Mouse (Mus musculus): Measurements from ENCODE around the gene Ntm. TPM values are rescaled to one million over a fixed set of nuclear protein-coding genes. Genes with fewer than 3 reads are reported as not detected.

The Ntm gene
- polyA plus RNA-seq, 2 experiments from 2014 or later = not detected

- no peak for ATAC-seq
Measured at GRCm38 (mm10) chr9:29106771-29107170, 856.2 kb downstream of the Ntm start.

- no peak for ATAC-seq
Measured at GRCm38 (mm10) chr9:29104442-29104841, 858.5 kb downstream of the Ntm start.

- ATAC-seq = no peak
Measured at GRCm38 (mm10) chr9:29103993-29104392, 858.9 kb downstream of the Ntm start.

GRCm38 (mm10) chr9:29100624-29101023 is 862.3 kb downstream of the Ntm start:
- no peak for ATAC-seq

GRCm38 (mm10) chr9:29092443-29092842 is 870.5 kb downstream of the Ntm start:
- ATAC-seq = no peak

GRCm38 (mm10) chr9:29088657-29089056 is 874.3 kb downstream of the Ntm start:
- no peak for ATAC-seq

GRCm38 (mm10) chr9:29087656-29088055 is 875.3 kb downstream of the Ntm start:
- ATAC-seq = no peak

GRCm38 (mm10) chr9:29087171-29087570 is 875.8 kb downstream of the Ntm start:
- no peak for ATAC-seq

- no peak for ATAC-seq
Measured at GRCm38 (mm10) chr9:29075924-29076577, 886.9 kb downstream of the Ntm start.

GRCm38 (mm10) chr9:29075243-29075642 is 887.7 kb downstream of the Ntm start:
- ATAC-seq = no peak

- no peak for ATAC-seq
Measured at GRCm38 (mm10) chr9:29074494-29074893, 888.4 kb downstream of the Ntm start.

GRCm38 (mm10) chr9:29071997-29072396 is 890.9 kb downstream of the Ntm start:
- no peak for ATAC-seq

- no peak for ATAC-seq
Measured at GRCm38 (mm10) chr9:29067572-29067971, 895.4 kb downstream of the Ntm start.

GRCm38 (mm10) chr9:29060293-29060692 is 902.6 kb downstream of the Ntm start:
- ATAC-seq = no peak

- no peak for ATAC-seq
Measured at GRCm38 (mm10) chr9:29058811-29059210, 904.1 kb downstream of the Ntm start.

- ATAC-seq = no peak
Measured at GRCm38 (mm10) chr9:29055637-29056036, 907.3 kb downstream of the Ntm start.

GRCm38 (mm10) chr9:29036466-29036865 is 926.5 kb downstream of the Ntm start:
- no peak for ATAC-seq

- ATAC-seq = no peak
Measured at GRCm38 (mm10) chr9:29036058-29036457, 926.9 kb downstream of the Ntm start.

- no peak for ATAC-seq
Measured at GRCm38 (mm10) chr9:29026410-29026809, 936.5 kb downstream of the Ntm start.

GRCm38 (mm10) chr9:29025603-29026002 is 937.3 kb downstream of the Ntm start:
- no peak for ATAC-seq

- no peak for ATAC-seq
Measured at GRCm38 (mm10) chr9:29025104-29025503, 937.8 kb downstream of the Ntm start.

GRCm38 (mm10) chr9:29016879-29017278 is 946.1 kb downstream of the Ntm start:
- no peak for ATAC-seq

GRCm38 (mm10) chr9:29013881-29014280 is 949.1 kb downstream of the Ntm start:
- ATAC-seq = no peak

- no peak for ATAC-seq
Measured at GRCm38 (mm10) chr9:29012541-29012940, 950.4 kb downstream of the Ntm start.

GRCm38 (mm10) chr9:29011476-29011875 is 951.5 kb downstream of the Ntm start:
- no peak for ATAC-seq

All from CD4-positive, CD25-positive, alpha-beta regulatory T cell, adult 4 months (primary cell).